Mouse (Mus musculus) adrenal gland, adult 2 months (tissue): ENCODE data around the gene Gsc. TPM values are rescaled to one million over a fixed set of nuclear protein-coding genes. Genes with fewer than 3 reads are reported as not detected.
"Not testable (repeated sequence)": the region's sequence is repeated elsewhere in the genome, so short reads cannot be mapped to it uniquely, and the experiment has no call there.

Source experiments
- DNase-seq: peaks from one replicate; pipeline ENCODE4 v3.0.0; 2021
- polyA plus RNA-seq: library from polyadenylated mRNA; depleted of rRNA; stranded (reverse); fragments of >200 nt; gene quantifications from 2 replicates; pipeline ENCODE4 v1.2.3, GENCODE M21; 2012; rRNA removed
- total RNA-seq, 2 experiments: library from RNA; stranded (reverse); gene quantifications; 2 replicates each; pipeline ENCODE4 v1.2.3; 2021

Gene Gsc
- total and polyA plus RNA-seq, 3 experiments, result 0.08 TPM; not detected in 2

DNA sequence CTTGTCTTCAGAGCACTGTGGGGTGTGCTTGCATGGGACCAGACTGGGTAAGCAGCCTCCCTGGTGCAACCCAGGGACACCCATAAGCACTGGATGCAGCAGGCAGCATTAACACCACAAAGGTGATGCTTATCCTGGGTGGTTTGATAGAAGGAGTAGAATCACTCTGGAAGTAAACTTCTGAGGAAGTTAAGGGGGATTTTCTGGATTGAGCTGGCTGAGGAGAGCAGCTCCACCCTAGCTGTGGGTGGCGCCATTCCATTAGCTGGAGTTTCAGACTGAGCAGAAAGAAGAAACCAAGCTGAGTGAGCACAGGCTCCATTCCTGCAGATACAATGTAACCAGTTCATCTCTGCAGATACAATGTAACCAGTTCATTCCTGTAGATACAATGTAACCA, 20.1 kb downstream of the Gsc start:
- no peak for DNase-seq

DNA sequence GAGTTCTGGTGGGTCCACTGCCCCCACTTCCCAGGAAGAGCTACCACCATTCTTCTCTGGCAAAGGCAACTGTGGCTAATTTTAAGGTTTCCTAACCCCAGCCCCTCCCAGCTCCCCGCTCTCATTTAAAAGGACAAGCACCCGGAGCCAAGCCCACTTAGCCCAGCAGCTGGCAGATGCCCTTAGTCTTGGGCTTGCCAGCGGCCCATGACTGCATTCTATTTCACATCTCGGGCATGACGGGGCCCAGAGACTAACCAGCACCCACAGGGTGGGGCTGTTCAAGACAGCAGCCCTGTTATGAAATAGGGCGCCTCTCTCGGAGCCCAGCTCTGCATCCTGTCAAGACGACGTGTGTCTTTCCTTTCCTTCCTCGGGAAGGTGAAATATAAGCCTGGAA, 22.9 kb downstream of the Gsc start:
- no peak for DNase-seq

DNA sequence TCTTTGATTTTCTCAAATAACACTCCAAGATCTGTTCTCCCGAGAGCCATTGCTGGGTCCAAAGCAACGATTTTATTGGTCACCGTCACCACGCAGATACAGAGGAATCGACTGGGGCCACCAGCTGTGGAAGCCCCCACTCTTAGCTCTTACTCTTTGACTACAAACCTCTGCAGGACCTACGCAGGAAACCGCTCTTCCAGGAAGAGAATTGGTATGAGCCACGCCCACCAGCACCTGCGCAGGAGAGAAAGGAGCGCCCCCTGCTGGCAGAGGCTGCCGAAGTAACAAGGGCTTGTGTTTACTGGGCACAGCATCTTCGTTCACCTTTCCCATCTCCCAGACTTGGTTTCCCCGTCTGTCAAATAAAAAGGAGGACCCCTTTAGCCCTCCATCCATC, 25.0 kb downstream of the Gsc start:
- DNase-seq, result peak; percentile 37

DNA sequence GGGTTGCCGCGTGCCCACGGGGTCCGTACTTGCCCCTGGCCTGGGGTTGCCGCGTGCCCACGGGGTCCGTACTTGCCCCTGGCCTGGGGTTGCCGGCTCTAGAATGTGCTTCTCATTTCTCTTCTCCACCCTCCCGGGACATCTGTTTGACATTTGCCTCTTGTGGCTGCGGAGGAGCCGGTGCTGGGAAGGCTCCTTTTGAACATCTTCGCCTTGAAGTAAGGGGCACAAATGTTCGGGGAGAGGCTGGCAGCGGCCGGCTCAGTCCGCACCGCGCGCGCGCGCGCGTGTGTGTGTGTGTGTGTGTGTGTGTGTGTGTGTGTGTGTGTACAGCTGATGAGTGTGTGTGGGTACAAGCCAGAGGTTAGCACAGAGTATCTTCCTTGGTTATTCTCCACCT, 26.1 kb downstream of the Gsc start:
- DNase-seq, result not testable (repeated sequence)

DNA sequence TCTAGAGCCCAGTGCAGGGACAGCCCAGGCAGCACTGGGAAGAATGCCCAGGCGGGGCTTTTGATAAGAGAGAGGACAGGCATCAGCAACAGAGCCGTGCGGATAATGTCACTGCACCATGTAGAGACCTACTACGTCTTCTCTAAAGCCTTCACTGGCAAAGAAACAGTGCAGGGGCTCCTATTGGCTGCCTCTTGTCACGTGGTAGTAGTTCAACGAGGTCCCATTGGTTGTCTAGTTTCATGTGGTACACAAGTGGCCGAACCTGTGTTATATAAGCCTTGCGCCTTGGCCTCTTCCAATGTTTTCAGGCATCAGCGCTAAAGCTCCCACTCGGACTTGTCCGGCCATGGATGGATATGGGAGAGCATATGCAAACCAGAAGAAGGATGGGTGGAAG, 29.4 kb downstream of the Gsc start:
- no peak for DNase-seq

DNA sequence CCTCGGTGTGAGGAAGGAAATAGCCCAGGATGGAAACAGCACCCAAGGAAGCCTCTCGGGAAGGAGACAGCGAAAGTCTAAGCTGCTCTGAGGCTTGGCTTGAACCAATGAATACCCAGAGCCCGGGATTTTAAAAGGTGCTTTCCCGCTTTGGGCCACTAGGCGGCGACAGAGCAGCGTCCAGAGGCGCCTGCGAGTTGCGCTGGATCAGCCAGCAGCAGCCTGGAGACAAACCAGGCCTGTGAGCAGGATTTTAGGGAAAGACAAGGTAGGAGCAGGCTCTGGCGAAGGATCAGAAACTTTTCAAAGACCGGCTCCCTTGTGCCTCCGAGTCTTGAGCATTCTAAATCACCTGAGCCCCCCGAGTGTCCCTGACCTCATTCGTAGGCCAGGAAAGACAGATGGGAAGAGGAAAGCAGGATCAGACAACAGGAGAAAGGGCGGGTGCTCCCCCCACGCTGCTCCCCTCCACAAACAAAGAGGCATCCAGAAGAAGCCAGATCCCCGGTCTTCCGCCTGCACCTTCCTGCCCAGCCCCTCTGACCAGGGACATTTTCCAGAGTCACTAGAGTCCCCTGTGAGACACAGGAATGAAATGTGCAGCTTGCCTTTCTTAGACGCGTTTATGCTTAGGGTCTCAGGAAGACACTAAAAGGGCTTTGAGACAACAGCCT, 32.9 kb downstream of the Gsc start:
- DNase-seq, result peak; percentile 86

DNA sequence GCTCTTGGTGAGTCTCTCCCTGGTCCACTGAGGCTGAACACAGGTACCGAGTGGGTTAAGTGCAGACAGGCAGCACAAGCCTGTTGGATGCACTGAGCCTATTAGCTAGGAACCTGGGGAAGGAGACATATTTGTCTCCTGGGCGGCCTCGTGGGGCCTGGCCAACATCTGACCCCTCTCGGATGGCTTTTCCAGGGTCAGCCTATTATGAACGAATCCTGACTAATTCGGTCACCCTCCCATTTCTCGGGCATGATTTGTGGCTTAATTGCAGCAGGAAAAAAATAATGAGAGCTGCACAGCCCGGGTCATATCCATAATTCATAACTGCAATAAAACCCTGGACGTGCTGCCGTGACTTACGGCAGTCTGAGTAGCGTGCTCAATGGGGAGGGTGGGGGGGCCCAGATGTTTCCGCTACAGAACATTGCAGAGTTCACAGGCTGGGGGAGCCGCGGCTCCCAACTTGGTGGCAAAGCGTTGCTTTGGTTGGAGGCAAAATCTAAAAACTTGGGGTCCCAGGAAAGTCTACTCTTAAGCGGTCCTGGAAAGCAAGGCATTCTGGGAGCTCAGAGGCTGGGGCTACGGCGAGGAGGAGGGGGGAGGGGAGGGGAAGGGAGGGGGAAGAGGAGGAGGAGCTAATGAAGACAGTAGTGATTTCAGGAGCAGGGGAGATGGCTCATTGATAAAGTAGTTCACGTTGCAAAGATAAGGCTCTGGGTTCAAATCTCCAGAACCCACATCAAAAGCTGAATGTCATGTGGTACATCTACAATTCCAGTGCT, 39.0 kb downstream of the Gsc start:
- peak; percentile 75 for DNase-seq

DNA sequence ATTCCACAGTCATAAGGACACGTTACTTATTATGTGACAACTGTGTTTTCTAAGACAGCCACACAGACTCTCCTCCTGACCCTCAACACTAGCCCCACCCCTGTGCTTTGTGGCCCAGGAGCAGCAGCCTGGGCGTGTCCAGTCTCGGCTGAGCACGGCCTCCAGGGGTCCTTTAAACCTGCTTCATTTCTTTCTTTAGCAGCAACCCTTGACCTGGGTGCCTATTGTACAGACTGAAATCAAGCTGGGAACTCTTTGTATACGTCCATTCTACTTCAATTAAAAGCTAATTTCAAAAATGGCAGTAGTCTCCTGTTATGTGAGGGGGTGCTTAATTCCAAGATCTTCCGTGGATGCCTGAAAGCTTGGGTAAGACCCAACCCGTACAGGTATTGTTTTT, 39.9 kb downstream of the Gsc start:
- no peak for DNase-seq

DNA sequence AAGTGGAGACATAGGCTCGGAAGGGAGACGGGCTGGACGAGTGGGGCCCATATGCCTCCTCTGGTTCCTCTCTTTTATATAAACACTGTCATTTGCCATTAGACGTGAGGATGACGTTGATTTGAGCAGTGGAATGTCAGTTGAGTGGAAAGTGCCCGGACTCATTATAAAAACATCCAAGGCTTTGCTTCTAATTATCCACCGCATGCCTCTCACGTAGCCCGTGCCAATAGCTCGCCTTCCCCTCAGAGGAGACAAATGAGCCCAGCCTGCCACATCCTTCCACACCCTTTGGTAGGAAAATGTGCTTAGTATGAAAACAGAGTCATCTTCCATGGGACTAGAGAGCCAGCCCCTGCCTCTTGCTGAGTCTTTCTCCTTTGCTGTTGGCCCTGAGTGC, 41.8 kb downstream of the Gsc start:
- DNase-seq, result no peak

DNA sequence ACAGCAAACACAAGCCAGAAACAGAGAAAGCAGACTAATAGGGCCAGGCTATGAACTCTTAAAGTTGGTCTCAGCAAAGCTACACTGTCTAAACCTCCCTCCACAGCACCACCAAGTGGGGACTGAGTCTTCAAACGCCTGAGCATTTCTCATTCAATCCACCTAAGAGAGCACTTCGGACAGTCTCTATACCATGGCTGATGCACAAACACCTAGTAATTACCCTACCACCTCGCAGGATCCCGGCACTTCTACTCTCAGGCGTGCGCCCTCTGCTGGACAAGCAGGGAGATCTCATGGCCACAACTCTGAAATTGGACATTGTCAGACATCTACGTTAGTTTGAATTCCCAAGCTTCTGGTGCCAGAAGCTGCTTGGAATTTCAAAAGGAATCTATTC, 46.2 kb downstream of the Gsc start:
- peak; percentile 25 for DNase-seq

DNA sequence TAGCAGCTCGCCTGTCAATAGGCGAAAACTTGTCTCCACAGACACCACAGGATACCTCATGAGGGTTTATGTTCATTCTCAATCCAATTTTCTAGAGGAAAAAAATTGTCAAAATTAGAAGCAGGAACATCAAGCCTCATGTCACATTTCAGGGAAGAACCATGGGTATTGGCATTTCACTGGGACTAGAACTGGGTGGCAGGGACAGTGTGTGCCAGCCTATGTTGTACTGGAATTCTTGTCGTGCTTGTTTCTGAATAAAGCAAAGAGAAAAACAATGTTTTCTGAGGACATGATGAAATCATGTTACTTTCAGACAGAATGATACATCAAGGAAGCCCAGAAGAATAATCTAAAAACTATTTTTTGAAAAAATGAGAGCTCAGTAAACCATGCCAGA, 47.5 kb downstream of the Gsc start:
- no peak for DNase-seq

DNA sequence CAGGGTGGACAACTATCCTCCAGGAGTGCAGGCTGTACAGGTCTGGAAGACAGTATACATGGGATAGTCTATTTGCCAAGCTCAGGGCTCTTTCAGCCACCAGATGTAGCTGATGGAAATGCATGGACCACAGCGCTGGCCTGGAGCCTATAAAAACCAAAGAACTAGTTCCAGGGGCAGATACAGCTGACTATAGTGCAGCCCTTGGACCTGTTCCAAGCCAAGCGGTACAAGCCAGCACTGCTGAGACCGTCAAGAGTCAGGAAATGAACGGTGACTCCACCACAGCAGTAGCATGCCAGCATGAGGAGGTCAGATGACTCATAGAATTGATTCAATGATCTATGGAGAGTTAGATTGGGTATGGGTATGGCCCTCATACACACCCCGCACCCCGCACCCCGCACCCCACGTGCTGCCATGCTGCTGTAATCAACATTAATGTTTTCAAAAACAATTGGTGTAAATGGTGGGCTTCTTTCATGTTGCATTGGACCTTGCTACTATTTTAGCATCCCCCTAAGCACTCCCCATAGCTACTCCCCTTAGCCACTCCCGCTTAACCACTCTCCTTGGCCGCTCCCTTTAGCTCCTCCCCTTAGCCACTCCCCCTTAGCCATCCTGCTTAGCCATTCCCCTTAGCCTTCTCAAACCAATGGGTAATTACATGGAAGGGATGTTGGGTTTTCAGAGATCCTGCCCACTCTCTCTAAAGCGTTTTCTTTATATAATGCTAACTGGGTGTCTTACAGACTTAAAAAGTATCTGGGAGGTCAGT, 50.3 kb downstream of the Gsc start:
- DNase-seq, result peak; percentile 57

Other genes with a start within 250 kb of the Gsc start
- gene Serpina3g, start 237.1 kb downstream of the Gsc start, total RNA-seq, result 1 to 10 TPM; 3.4 to 4.1 TPM
- 5.4 and 11.3 TPM in 2 replicates for gene Serpina3g, start 237.1 kb downstream of the Gsc start, polyA plus RNA-seq
- gene Serpina3i, start 210.2 kb downstream of the Gsc start, total RNA-seq, result under 1 TPM; 0.45 to 0.52 TPM
- gene Serpina3i, start 210.2 kb downstream of the Gsc start, polyA plus RNA-seq, result 0.26 and 0.29 TPM in 2 replicates
- gene Serpina3j, start 158.8 kb downstream of the Gsc start, total RNA-seq, result under 1 TPM; 0.20 to 0.83 TPM
- not detected in 2 replicates for gene Serpina3j, start 158.8 kb downstream of the Gsc start, polyA plus RNA-seq
- gene Serpina3k, start 134.8 kb downstream of the Gsc start, total RNA-seq, result 10 to 100 TPM; 23.4 to 37.3 TPM
- gene Serpina3k, start 134.8 kb downstream of the Gsc start, polyA plus RNA-seq, result 0.40 and 0.94 TPM in 2 replicates
- gene Serpina3m, start 134.8 kb downstream of the Gsc start, total RNA-seq, result 1 to 10 TPM; 2.5 to 3.8 TPM
- 0.12 and 0.17 TPM in 2 replicates for gene Serpina3m, start 134.8 kb downstream of the Gsc start, polyA plus RNA-seq
- gene Serpina3n, start 66.6 kb downstream of the Gsc start, total RNA-seq, result 10 to 100 TPM in 1 of 2 experiments, 1 to 10 TPM in 1; 8.2 to 21.9 TPM
- gene Serpina3n, start 66.6 kb downstream of the Gsc start, polyA plus RNA-seq, result 14.3 and 14.4 TPM in 2 replicates